Mouse (Mus musculus): ENCODE measurements around the gene Ptpn13.

The Ptpn13 gene

DNA sequence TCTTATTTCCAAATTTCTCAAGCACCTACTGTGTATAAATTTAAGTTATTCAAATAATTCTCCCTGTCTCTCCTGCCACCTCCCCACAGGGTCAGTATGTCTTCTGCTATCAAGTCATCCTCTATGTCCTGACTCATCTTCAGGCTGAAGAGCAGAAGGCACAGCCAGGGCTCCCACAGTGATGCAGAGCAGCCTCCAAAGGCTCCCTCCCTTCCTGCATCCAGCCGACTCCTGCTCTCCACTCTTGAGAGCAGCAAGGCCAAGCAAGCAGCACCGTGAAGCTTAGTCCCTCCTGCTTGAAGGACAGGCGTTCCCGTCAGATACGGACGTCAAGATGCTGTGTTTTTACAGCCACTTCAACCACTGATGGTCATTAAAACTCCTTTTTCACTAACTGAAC is 172.6 kb downstream of the Ptpn13 start:
- peak; percentile 52 to 75 for DNase-seq

DNA sequence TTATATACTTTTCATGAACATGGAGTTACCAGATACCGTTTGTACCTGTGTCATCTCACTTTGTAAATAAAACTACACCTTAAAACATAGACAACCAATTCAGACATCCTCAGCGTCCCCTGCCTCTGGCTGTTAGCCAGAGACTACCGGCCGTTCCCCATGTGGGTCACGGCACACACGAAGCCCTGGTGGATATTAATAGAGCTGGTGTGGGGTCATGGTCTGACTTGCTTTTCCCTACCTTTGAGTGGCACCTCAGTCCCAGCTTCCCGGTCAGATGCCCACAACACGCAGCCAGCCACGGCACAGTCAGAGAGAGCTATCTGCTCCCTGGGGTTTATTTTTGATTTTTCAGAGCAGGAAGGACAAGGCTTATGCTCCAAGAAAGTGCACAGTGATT is 173.3 kb downstream of the Ptpn13 start:
- DNase-seq = peak; percentile 34 to 45

DNA sequence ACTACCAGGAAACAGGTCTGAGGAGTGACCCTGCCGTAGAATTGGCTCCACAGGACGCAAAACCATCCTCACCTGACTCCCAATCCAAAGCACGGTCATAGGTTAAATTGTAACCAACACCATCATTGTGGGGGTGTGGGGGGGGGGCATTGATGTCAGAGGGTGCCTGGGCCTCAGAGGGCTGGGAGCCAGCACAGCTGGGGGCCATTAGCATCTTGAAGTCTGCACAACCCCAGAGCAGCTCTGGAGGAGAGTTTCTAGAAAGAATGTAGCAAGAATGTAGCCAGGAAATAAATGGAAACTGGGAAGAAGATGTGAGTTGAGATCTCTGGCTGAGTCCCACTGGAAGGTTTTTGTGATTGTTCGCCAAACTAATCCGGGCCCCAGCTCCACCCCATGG is 173.9 kb downstream of the Ptpn13 start:
- peak in 1 of 2 experiments; percentile 18 for DNase-seq

GRCm38 (mm10) chr5:103603115-103603893 is 178.3 kb downstream of the Ptpn13 start:
- peak; percentile 51 to 56 for DNase-seq

DNA sequence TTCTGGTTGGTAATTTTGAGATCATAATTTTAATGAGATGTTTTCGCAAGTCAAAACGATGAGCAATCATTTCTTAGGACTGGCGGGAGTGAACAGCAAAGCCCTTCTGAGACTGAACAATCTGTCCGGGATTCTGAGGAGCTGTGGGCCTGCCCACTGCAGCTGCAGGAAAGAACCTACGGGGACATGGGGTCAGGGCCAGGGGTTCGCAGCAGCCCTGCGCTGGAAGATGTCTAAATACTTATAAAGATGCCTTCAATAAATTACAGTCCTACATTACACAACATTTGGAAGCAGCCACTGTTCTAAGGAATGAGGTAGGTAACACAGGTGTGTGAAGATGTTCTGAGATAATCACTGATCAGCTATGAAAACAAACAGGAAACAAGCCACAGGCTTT is 180.7 kb downstream of the Ptpn13 start:
- no peak for DNase-seq

- no peak for DNase-seq
Observed at GRCm38 (mm10) chr5:103610148-103610547, 185.2 kb downstream of the Ptpn13 start.

DNA sequence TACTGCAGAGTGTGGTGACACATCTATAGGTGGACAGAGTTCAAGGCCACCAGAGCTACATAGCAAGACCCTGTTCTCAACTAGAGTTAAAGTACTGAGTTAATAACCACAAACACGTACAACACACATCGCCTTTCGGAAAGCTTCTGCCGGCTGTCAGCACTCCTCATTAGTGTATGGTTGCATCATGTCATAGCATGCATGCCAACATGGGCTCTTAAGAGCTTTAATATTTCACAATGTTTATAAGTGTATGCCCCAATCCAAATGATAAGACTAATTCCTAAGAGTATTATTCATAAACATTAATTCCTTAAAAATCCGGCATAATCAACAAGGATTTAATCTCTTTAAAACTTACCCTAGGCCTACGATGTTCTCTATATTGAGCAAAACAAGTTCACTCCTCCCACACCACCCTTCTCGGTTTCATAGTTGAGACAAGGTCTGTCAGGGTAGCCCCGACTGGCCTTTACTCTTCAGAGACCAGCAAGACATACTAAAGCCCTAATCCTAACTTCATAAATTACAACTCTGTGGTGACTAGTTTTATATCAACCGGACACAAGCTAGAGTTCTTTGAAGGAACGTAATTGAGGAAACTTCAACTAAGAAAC is 186.0 kb downstream of the Ptpn13 start:
- DNase-seq = no peak

GRCm38 (mm10) chr5:103612316-103612715 is 187.3 kb downstream of the Ptpn13 start:
- DNase-seq = no peak

- no peak for DNase-seq
Observed at GRCm38 (mm10) chr5:103614356-103614755, 189.4 kb downstream of the Ptpn13 start.

DNA sequence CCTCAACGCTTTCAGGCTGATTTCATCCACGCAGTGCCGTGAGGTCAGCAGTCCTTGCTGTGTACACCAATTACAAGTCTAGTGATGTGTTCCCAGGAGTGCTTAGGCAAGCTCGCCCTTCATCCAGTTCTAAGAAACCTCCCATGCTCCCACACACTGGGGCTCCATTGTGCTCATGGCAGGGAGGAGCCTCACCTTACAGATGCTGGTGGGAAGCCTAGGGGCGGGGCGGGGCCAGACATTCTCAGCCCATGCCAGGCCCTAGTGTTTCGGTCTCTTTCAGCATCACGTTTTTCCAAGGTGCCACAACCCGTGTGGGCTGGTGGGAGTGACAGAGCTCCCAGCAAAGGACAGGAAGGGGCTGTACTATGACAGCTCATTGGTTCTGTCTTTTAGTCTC is 192.2 kb downstream of the Ptpn13 start:
- DNase-seq = no peak

GRCm38 (mm10) chr5:103620301-103620973 is 195.4 kb downstream of the Ptpn13 start:
- no peak for DNase-seq

GRCm38 (mm10) chr5:103622321-103622720 is 197.3 kb downstream of the Ptpn13 start:
- no peak for DNase-seq

- no peak for DNase-seq
Observed at GRCm38 (mm10) chr5:103624831-103625230, 199.8 kb downstream of the Ptpn13 start.

DNA sequence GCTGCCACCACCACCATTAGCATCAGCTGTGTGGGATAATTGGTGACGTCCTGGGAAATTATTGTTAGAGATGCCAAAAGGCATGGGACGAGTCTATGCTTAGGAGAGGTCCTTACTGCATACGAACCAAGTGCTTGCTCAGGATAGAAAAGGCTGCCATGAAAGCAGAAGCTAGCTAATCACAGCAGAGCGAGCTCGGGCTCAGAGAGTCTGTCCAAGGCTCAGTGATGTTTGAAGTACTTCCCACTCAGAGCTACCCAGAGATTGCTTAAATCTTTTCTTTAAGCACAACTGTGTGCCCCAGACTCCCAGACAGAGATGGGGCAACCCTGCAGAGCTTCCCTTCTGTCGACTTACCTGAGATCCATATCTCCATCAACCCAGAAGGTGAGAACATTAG is 203.5 kb downstream of the Ptpn13 start:
- DNase-seq = no peak

DNA sequence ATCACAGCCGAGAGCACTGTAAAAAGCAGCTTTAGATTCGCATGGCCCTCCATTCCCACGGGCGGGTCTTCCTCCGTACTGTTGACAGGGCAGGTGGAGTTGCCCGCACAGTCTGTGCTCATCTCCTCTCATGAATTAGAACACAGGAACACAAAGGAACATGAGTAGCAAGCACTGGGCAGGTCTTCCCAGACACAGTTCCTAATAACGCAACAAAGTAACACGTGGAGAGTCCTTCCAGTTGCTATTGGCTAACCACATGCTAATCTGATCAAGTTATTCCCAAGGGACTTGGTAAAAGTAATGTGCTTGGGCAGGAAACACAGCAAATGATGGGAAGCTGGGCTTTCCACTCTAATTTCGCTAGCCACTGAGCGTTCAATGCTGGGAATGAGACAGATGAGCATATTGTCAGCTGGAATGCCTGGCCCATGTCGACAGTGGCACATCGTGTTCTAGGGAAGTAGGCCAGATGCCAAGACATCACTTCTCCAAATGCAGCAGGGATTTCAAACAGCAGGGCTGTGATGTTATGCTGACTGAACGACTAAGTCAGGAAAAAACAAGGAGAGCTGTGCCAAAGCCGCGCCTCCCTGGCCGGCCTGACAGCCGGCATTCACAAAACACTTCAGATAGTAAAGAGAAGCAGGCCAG is 204.2 kb downstream of the Ptpn13 start, which contains the start of gene Slc10a6:
Slc10a6 (minus strand) TSS at position 293 of the 654 bp plus-strand sequence.
- DNase-seq = peak; percentile 38 to 44

DNA sequence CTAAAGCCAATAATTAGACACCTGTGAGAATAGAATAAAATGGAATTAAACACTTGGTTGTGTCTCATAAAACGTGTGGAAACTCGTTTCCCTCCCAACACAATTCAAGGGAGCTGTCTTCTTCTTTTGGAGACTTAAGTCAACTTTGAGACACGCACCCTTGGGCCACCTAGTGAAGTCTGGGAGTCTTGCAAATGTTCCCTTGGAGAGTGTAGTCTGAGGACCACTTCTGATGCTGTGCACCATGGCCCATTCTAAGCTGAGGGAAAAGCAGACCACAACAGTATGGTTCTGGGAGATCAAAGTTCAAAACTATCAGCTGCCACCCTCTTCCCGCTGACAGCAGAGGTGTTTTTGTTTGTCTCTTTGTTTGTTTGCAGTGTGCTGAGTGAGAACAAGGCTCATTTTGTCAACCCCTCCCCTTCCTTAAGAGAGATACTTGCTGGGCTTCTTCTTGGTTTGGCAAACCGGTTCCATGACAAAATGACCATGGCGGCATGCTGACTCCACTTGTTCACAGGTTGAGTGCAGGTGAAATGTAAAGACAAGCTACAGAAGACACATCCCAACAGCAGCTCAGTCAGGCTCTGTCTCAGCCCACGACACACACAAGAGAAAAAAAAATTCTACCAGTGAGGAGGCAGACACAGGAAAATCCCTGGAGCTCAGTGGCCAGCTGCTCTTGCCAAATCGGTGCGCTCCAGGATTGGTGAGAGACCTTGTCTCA is 205.0 kb downstream of the Ptpn13 start:
- no peak for DNase-seq

DNA sequence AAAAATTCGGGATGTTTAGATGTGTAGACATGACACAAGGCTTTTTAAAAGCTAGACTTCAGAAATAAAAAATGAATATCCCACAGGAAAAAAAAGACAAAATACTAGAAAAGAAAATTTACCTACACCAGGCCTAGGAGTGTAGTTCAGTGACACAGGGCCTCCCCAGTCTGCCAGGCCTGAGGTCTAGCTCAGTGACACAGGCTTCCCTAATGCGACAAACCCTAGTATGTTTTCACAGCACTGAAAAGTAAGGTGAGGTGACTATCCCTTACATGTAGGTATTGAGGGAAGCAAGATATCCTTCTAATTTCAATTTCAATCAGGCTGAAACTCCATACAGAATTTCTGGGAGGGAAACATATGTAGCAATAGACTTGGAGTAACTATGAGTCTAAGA is 212.2 kb downstream of the Ptpn13 start:
- no peak for DNase-seq

DNA sequence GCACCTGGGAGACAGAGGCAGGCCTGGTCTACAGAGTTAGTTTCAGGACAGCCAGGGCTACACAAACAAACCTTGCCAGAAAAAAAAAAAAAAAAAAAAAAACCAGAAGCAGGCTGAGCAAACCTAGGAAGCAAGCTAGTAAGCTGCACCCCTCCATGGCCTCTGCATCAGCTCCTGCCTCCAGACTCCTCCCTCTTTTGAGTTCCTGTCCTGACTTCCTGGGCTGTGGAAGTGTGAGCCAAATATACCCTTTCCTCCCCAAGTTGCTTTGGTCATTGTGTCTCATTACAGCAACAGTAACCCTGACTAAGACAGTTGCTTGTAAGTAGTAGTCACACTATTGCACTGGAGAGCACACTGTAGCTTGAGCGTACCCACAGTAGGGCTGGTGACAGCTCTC is 219.2 kb downstream of the Ptpn13 start:
- DNase-seq = no peak

DNA sequence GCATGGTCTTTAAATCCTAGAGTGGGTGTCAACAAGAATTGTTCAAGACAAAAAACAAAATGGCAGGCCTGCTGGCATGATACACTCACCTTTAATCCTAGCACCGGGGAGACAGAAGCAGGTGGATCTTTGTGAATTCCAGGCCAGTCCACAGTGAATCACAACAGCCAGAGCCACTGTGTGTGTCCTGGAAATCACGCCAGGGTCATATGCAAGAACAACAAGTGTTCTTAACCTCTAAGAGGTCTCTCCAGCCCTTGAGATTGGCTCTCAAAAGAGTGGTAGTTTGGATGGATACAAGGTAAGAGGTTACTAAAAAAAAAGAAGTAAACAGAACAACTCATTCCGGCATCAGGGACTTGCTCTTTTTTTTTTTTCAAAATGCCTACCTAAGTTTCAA is 222.3 kb downstream of the Ptpn13 start:
- no peak for DNase-seq

Data from cerebellum, postnatal 14 days (tissue).